Mouse (Mus musculus): ENCODE results near the gene Plagl2.

- TF ChIP-seq CTCF (IDR thresholded peaks at IDR 0.05; ENCODE audit: borderline replicate concordance, extremely low read depth, insufficient read depth, insufficient read length) (no peak), POLR2A (IDR thresholded peaks at IDR 0.05; ENCODE audit: borderline replicate concordance, extremely low read depth, insufficient read depth, insufficient read length, poor library complexity, severe bottlenecking) (no peak)
These were observed 26.1 kb upstream of the Plagl2 start for GRCm38 (mm10) chr2:153267331-153267730.

All from brain, embryonic 14.5 days (tissue).